Mouse (Mus musculus) megakaryocyte, embryonic 14.5 days (primary cell): Measurements from ENCODE around the gene Mmgt2. TPM values are rescaled to one million over a fixed set of nuclear protein-coding genes. Genes with fewer than 3 reads are reported as not detected.

Experiments used
- H3K27me3 ChIP-seq: replicated peaks from 2 replicates; pipeline ENCODE3; 2012; ENCODE audit warnings: inconsistent platforms
- H3K36me3 ChIP-seq: replicated peaks from 2 replicates; pipeline ENCODE3; 2012; ENCODE audit warnings: low read length, inconsistent platforms, mixed read lengths
- H3K4me1 ChIP-seq: 2 replicates; pipeline ENCODE4 v1.6.1; 2012; ENCODE audit warnings: inconsistent platforms
- H3K4me3 ChIP-seq: replicated peaks from 2 replicates; pipeline ENCODE3; 2012; ENCODE audit warnings: moderate library complexity, mild to moderate bottlenecking, inconsistent platforms
- H3K9me3 ChIP-seq: 2 replicates; pipeline ENCODE4 v1.6.1; 2012; ENCODE audit warnings: inconsistent platforms
- FLI1 ChIP-seq: IDR thresholded peaks from 2 replicates; pipeline ENCODE4 v1.6.1; 2012; ENCODE audit warnings: low read length, inconsistent platforms, mixed read lengths
- GATA1 ChIP-seq: IDR thresholded peaks from 3 replicates; pipeline ENCODE4 v1.6.1; 2012; ENCODE audit warnings: mixed read lengths, low read length, inconsistent platforms, borderline replicate concordance
- polyA plus RNA-seq: library from polyadenylated mRNA; stranded (reverse); fragments of >175 nt; gene quantifications from 2 replicates; pipeline ENCODE4 v1.2.3, GENCODE M21; 2012; ENCODE audit warnings: low replicate concordance; ENCODE audit not compliant: insufficient read depth

Gene Mmgt2
- polyA plus RNA-seq, 1 experiment, result 26.5 TPM

GRCm38 (mm10) chr11:62606299-62607169, 41.9 kb upstream of the Mmgt2 start:
- Histone ChIP-seq H3K9me3 (no peaks in the 10 kb centered on the region), H3K27me3 (no peaks in the 10 kb centered on the region), H3K36me3 (peaks cover 66% of the 10 kb centered on the region), H3K4me3 (no peak overlapping the region), H3K4me1 (peaks cover 64% of the 10 kb centered on the region)
- TF ChIP-seq FLI1, result no peak
- no peak for TF ChIP-seq GATA1

- no peaks in the 10 kb centered on the region for H3K9me3 ChIP-seq
- H3K4me3 ChIP-seq, result no peak overlapping the region
- peaks cover 57% of the 10 kb centered on the region for H3K4me1 ChIP-seq
- no peak for TF ChIP-seq GATA1
- no peak for TF ChIP-seq FLI1
- peaks cover 70% of the 10 kb centered on the region for H3K36me3 ChIP-seq
- H3K27me3 ChIP-seq, result no peaks in the 10 kb centered on the region
Observed at GRCm38 (mm10) chr11:62607170-62607951, 41.1 kb upstream of the Mmgt2 start.

- Histone ChIP-seq H3K9me3 (no peaks in the 10 kb centered on the region), H3K4me1 (peaks cover 57% of the 10 kb centered on the region), H3K36me3 (peaks cover 75% of the 10 kb centered on the region), H3K4me3 (no peak overlapping the region), H3K27me3 (no peaks in the 10 kb centered on the region)
- no peak for TF ChIP-seq GATA1
- TF ChIP-seq FLI1, result no peak
Observed at GRCm38 (mm10) chr11:62607952-62608201, 40.6 kb upstream of the Mmgt2 start.

- Histone ChIP-seq H3K4me1 (peaks cover 58% of the 10 kb centered on the region), H3K4me3 (peak overlapping the region; percentile 69), H3K9me3 (no peaks in the 10 kb centered on the region), H3K27me3 (no peaks in the 10 kb centered on the region), H3K36me3 (peaks cover 73% of the 10 kb centered on the region)
- TF ChIP-seq FLI1 (no peak), GATA1 (no peak)
Observed at GRCm38 (mm10) chr11:62608826-62609675, 39.4 kb upstream of the Mmgt2 start.

GRCm38 (mm10) chr11:62610304-62610703, 38.2 kb upstream of the Mmgt2 start:
- Histone ChIP-seq H3K9me3 (no peaks in the 10 kb centered on the region), H3K36me3 (peaks cover 66% of the 10 kb centered on the region), H3K4me3 (no peak overlapping the region), H3K4me1 (peaks cover 50% of the 10 kb centered on the region), H3K27me3 (no peaks in the 10 kb centered on the region)
- TF ChIP-seq FLI1 (no peak), GATA1 (no peak)

GRCm38 (mm10) chr11:62612604-62613003, 35.9 kb upstream of the Mmgt2 start:
- no peaks in the 10 kb centered on the region for H3K9me3 ChIP-seq
- no peaks in the 10 kb centered on the region for H3K27me3 ChIP-seq
- no peak overlapping the region for H3K4me3 ChIP-seq
- H3K4me1 ChIP-seq, result peaks cover 28% of the 10 kb centered on the region
- H3K36me3 ChIP-seq, result peaks cover 49% of the 10 kb centered on the region
- TF ChIP-seq GATA1, result no peak
- no peak for TF ChIP-seq FLI1

GRCm38 (mm10) chr11:62613657-62614365, 34.7 kb upstream of the Mmgt2 start:
- peaks cover 40% of the 10 kb centered on the region for H3K36me3 ChIP-seq
- no peaks in the 10 kb centered on the region for H3K9me3 ChIP-seq
- H3K4me3 ChIP-seq, result peak overlapping the region; percentile 70
- H3K4me1 ChIP-seq, result peaks cover 17% of the 10 kb centered on the region
- H3K27me3 ChIP-seq, result no peaks in the 10 kb centered on the region
- TF ChIP-seq GATA1, result no peak
- TF ChIP-seq FLI1, result no peak

- H3K9me3 ChIP-seq, result no peaks in the 10 kb centered on the region
- TF ChIP-seq GATA1, result no peak
- no peak for TF ChIP-seq FLI1
- peaks cover 42% of the 10 kb centered on the region for H3K36me3 ChIP-seq
- peaks cover 10% of the 10 kb centered on the region for H3K4me1 ChIP-seq
- no peaks in the 10 kb centered on the region for H3K27me3 ChIP-seq
- H3K4me3 ChIP-seq, result no peak overlapping the region
Observed at GRCm38 (mm10) chr11:62614876-62615410, 33.5 kb upstream of the Mmgt2 start.

- H3K9me3 ChIP-seq, result no peaks in the 10 kb centered on the region
- H3K27me3 ChIP-seq, result no peaks in the 10 kb centered on the region
- no peak overlapping the region for H3K4me3 ChIP-seq
- peaks cover 40% of the 10 kb centered on the region for H3K36me3 ChIP-seq
- TF ChIP-seq GATA1 (no peak), FLI1 (no peak)
- peaks cover 10% of the 10 kb centered on the region for H3K4me1 ChIP-seq
Observed at GRCm38 (mm10) chr11:62615456-62615855, 33.0 kb upstream of the Mmgt2 start.

GRCm38 (mm10) chr11:62621079-62621478, 27.4 kb upstream of the Mmgt2 start:
- TF ChIP-seq FLI1 (no peak), GATA1 (no peak)
- H3K4me3 ChIP-seq, result no peak overlapping the region
- H3K36me3 ChIP-seq, result peaks cover 20% of the 10 kb centered on the region
- H3K27me3 ChIP-seq, result no peaks in the 10 kb centered on the region
- H3K4me1 ChIP-seq, result peaks cover 52% of the 10 kb centered on the region
- H3K9me3 ChIP-seq, result peaks cover 2% of the 10 kb centered on the region; the same call in 1 of the 2 replicates
